Mouse (Mus musculus) C2C12 (cell line): ENCODE data around the gene Tex33.

Experiments used
- CTCF ChIP-seq: IDR thresholded peaks from one replicate; pipeline ENCODE4 v1.5.1; 2011; ENCODE audit not compliant: control insufficient read depth, insufficient read depth, insufficient read length
- FOSL1 ChIP-seq: IDR thresholded peaks from one replicate; pipeline ENCODE4 v1.8.0; 2011; ENCODE audit warnings: mild to moderate bottlenecking, low read length; ENCODE audit not compliant: poor library complexity, insufficient read depth, severe bottlenecking
- MAX ChIP-seq: IDR thresholded peaks from one replicate; pipeline ENCODE4 v1.6.1; 2011; ENCODE audit warnings: mild to moderate bottlenecking, control low read depth
- MYOD1 ChIP-seq: IDR thresholded peaks from one replicate; pipeline ENCODE4 v1.6.1; 2011; ENCODE audit warnings: low read depth; ENCODE audit not compliant: control insufficient read depth, insufficient read length
- MYOG ChIP-seq: IDR thresholded peaks from one replicate; pipeline ENCODE4 v1.6.1; 2011; ENCODE audit not compliant: control insufficient read depth, insufficient read length; ENCODE audit errors: extremely low read depth
- USF1 ChIP-seq: IDR thresholded peaks from one replicate; pipeline ENCODE4 v1.6.1; 2011; ENCODE audit warnings: low read depth, mild to moderate bottlenecking, control low read depth, moderate library complexity

DNA sequence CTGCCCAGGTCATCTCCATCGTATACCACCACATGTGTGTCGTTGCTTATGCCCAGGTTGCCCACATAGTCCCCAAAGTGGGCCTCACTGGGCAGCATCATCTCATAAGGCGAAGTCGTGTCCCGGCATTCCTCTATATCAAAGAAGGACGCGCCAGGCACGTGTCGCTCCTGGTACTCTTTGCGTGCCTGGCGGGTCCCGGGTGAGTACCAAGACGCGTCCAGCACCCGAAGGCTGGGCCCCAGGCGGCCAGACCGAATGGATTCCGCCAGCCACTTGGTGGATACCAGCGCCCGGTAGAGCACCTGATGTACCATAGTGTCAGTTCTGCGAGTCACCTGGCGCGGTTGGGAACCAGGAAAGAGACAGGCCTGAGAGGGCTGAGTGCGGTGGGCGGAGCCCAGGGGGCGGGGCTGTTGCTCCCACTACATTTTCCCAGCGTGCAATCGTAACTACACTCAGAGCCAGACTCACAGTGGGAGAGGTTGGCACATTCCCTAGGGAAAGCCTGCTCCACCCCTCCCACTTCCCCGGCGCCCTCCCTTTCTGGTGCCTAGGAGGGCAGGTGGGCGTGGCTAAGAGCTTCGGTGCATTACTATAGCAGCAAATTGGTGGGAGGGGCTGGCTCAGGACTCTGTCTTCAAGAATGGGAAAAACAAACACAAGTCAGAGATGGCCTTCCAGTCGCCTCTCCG, 10.0 kb upstream of the Tex33 start, which contains the start of gene Tst:
- TF ChIP-seq CTCF: no peak
- TF ChIP-seq USF1: no peak
- no peak for TF ChIP-seq MYOG
- TF ChIP-seq MYOD1: no peak
- peak; percentile 41 for TF ChIP-seq MAX
- TF ChIP-seq FOSL1: no peak
